Mouse (Mus musculus) layer of hippocampus, adult 18-20 months (tissue): ENCODE data around the gene Spsb3. TPM values are rescaled to one million over a fixed set of nuclear protein-coding genes. Genes with fewer than 3 reads are reported as not detected.

Experiments
- DNase-seq, 2 experiments: peaks; one replicate each; pipeline ENCODE4 v3.0.0; 2022; ENCODE audit warnings: low spot score in 2 of 2
- long read RNA-seq: library from polyadenylated mRNA; stranded (forward); transcript quantifications from one replicate; pipeline ENCODE4 v2.0.0, GENCODE M21; 2021
- total RNA-seq, 2 experiments: library from RNA; stranded (reverse); gene quantifications; 2 replicates each; pipeline ENCODE4 v1.2.3; 2021

Spsb3 gene
- 10 to 100 TPM; 47.5 to 48.3 TPM for total RNA-seq
- long read RNA-seq, transcript Spsb3-203 (7 exons, 1,641 nt): major isoform, 37 of 86 reads
- long read RNA-seq, transcript Spsb3-209 (7 exons, 1,953 nt): minor isoform, 29 of 86 reads
- long read RNA-seq, partial matches to known transcripts: 3 of 86 reads
- long read RNA-seq, other reads (novel, unspliced or antisense): 13 of 86 reads

DNA sequence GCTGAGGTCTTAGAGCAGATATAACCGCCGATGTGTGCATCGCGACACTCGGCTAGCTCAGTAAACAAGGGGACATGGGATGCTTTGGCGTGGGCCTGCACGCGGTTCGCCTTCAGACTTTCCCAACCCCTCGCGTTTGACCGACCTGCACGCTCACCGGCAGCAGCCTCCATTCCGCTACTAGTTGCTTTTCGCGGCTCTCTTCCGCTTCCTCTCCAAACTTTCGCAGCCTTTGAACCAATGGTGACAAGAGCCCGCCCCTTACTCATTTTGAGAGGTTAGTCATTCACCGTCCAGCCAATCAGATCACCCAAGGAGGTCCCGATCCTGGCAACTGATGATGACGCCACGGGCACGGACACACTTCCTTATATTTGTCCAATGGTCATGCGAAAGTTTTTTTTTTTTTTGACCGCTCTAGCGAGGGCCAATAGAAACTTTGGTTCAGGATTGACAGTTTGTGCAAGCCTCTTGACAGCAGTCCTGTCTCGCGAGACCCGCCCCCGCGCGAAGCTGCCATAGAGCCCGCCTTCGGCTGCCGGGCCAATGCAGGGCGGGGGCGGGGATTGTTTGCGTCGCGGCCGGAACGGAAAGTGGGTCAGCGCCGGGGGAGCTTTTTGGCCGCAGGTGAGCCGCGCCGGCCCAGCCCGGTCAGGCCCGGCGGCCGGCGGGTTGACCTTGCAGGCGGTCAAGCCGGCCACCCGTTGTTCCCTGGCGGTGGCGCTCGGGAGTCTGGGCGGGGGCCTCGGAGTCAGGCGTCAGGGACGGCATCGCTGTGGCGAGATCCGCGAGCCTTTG is at the start of gene Spsb3, which contains the start of gene Nubp2:
Gene Spsb3 (plus strand): TSS at position 510 of the 798 bp plus-strand sequence.
Gene Nubp2 (minus strand): TSS at position 216 of the 798 bp plus-strand sequence.
- peak; percentile 98 to 100 for DNase-seq

DNA sequence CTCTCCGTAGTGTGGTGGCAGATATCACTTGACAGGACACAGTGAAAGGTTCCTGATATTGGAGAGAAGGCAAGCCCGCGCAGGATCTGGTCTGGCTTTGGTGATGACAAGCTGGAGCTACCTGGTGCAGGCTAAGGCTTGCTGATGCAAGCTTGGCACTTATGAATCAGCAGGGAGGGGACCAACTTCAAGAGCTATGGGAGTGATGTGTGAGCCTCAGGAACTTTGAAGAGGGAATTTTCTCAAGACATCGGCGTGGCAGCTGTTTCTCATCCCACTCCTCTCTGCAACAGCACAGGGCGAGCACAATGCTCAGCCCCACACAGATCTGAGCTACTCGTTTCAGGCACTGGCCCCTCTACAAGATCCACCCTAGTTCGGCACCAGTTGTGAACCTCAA is 46.6 kb upstream of the Spsb3 start, which contains the start of gene Hagh:
Gene Hagh (plus strand): TSS at position 302 of the 400 bp plus-strand sequence.
- no peak for DNase-seq

DNA sequence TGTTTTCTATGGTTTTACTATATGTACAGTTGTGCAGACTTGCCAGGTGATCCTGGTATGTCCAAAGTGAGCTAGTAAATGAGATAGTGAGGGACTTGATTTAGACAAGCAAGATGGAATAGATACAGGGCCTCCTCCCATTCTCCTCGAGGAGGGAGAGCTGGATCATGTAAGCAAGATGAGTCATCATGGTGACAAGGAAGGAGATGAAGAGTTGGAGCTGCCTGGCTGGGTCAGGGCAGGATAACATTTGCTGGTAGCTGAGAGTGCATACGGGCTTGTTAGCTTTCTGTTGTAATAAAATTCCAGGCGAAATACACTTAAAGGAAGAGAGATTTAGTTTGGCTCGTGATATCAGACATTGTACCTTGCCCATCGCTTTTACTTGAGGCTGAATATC is 46.1 kb upstream of the Spsb3 start:
- no peak for DNase-seq

DNA sequence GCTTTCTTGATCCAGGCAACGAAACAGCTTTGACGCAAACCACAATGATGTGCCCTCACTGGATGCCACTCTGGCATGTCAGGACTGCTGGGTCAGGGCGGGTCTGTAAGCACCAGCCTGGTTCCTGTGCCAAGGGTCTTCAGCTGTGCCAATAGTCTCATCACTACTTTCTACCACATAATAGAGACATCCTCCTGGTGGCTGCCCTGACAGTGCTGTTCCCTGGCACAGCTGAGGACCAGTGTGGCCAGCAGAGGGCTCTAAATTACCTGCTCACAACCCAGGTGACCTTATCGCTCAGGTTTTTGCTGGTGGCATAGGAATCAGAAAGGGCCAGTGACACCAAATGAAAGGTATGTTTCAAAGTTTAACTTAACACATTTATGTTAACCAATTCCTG is 45.3 kb upstream of the Spsb3 start:
- DNase-seq: no peak

DNA sequence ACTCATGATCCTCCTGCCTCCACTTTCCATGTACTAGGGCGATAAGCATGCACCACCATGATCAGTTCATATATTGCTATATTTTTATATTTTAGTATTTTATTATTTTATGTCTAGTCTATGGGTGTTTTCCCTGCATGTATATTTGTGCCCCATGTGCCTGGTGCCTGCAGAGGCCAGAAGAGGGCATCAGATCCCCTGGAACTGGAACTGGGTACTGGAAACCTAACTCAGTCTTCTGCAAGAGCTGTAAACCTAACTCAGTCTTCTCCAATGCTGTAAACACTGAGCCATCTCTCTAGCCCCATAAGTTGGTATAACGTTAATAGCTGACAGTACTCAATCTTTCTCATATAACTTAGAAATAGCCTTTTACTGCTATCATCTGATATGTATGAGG is 43.8 kb upstream of the Spsb3 start:
- no peak for DNase-seq

DNA sequence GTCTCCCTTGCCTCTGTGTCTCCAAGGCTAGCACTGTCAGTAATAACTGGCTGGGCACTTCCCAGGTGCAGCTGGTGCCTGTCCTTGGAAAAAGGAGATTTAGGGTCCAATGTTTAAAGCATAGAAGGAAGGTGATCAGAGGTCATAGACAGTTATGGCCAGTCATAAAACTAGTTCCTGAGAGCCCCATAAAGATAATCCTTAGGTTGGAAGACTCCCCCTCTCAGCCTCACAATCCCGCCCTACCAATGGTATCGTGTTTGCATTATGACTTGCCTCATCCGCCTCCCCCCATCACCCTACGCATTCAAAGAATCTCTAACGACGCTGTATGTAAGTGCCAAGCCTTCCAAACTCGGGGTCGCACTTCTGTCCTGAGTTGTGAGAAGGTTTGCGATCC is 41.9 kb upstream of the Spsb3 start:
- DNase-seq: no peak

DNA sequence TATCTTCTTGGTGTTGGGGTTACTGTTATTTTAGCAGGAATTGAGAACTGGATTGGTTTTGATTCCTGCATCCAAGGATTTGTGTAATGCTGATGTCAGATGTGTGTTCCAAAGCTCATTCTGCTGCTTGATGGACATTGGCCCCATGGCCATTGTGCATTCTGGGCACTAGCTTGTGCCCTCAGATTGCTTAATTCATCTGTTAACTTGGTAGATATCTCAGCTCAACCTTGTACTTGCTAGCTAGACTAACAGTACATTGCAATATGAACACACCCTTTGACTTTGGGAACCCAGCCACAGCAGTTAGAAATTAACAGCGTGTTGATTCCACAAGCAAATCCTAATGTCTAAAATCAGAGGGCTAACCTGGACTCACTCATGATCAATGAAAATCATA is 39.1 kb upstream of the Spsb3 start:
- DNase-seq: no peak

DNA sequence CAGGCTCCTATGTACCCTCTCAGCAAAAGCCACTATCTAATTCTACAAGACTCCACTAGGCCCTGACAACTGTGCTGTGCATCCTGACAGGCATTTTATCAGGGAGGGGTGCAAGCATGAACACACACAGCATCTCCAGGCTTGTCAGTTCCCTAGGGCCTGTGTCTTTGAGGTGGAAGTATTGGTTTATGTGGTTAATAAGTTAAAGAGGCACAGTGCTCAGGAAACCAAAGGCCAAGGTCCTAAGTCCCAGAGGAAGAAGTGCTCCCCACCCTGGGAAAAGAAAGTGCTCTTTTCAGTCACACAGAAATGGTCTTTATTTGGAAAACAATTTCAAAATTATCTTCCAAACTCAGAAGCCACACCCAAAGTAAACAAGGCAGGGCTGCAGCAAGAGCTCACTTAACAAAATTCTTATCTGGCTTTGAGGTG is 37.8 kb upstream of the Spsb3 start:
- DNase-seq: no peak

DNA sequence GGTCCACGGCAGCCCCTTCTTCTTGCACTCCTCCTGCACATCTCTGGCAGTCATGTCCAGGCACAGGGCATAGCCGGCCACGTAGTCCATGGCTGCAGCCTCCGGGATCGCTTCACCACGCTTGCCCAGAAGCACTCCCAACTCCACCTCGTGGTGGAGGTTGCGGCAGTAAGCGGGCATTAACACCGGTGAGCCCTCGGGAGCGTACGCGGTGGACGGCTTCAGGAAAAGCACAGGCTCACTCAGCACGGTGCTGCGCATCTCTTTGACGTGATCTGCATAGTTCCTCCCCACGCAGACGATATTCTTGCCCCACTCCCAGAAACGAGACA is 36.7 kb upstream of the Spsb3 start:
- no peak for DNase-seq

DNA sequence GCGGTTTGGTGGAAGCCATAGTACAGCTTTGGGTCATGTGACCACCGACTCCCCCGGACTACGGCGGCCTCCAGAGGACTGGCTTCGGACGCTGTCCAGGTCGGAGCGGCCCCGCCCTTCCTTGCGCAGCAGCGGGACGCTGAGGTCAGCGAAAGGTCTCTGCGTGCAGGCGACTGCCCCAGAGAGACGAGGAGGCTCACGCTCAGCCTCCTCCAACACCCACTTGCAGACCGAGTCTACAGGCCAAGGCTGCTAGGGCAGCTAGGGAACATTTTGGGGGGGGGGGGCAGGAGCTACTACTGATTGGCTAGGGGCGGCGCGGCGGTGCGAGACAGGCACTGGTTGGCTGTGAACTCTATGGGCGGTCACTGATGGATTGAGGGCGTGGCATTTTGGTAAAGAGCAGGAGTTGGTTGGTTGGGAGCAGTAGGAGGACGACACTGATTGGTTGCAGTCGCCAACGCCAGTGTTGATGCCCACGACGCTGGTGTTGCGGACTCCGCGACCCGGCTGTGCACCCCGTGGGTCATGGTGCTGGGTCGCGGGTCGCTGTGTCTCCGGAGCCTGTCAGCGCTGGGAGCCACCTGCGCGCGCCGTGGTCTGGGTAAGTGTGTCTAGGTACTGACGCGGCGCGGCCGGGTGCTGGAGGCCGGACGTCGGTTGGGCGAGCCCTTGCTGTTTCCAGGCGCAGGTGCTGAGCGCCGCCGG is 36.2 kb upstream of the Spsb3 start, which contains the start of gene Fahd1:
Gene Fahd1 (minus strand): TSS at position 300 of the 708 bp plus-strand sequence.
- DNase-seq: peak; percentile 95 to 98

DNA sequence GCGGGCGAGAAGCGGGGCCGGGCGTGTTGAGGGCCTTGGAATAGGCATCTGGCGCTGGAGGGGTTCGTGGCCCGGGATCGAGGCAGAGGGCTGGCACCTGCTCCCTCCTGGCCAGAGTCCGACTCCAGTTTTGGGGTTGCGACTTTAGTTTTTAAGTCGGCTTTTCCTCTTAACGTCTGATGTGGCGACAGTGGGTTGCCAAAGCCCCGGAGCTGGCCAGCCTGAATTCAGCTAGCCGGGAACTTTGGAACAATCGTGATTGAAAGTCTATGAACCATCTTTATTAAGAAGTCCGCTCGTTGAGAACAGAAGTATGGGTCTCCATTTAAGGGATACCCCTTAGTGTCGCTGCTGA is 35.7 kb upstream of the Spsb3 start:
- no peak for DNase-seq

DNA sequence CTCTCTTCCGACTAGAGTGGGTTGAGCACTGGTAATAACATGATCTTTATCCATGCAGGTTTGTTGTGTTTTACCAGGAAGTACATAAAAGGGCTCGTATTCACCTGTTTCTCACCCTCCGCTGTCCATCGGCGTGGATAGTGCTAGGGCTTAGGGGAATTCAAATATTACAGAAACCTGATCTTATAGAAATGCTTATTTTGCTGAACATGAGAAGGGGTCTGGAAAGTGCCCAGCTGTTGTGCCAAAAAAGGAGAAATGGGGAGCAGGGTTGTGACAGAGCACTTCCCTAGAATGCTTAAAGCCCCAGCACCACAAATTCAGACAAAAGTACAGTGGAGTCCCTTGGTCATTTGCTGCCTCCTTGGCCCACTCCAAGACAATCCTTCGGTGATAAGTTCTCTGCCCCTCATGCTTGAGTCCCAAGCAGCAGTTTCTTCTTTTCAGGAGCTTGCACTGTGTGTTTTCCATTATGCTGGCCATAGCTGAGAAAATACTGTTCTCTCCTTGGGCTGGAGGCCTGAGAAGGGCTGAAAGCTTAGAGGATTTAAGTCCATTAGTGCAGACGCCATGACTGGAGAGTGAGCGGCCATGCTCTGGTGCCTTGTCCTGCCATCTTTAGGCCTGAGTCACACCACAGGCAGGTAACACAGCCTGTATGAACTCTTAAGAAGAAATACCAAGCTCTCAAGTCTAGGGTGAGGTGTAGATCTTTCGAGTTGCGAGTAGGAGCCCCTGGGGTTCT is 34.9 kb upstream of the Spsb3 start:
- no peak for DNase-seq

DNA sequence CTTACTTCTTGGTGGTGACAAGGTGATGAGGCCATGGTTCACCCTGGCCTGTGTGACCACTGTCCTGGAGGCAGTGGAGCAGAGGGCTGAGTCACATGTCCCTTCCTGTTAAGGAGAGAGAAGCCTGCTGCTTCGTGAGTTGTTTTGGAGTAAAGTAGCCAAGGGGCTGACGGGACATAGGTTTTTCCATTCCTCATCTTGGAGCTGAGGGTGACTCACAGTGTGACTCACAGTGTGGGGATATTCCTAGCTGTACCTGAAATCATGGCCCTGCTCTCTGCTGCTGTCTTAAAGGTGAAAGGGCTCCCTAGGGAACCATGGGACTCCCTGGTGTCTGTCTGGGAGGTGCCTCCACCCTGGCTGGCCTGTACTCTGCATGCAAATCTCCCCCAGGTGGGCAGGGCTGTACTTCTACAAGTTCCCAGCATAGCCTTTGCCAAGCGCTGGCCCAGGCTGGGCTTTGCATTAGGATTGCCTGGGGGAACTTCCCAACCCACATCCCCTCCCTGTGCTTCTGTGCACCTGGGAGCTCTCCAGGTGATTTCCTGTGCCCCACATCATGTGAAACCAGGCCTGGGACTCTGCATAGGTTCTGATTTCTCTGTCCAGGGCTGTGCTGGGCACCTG is 30.5 kb upstream of the Spsb3 start:
- DNase-seq: no peak

DNA sequence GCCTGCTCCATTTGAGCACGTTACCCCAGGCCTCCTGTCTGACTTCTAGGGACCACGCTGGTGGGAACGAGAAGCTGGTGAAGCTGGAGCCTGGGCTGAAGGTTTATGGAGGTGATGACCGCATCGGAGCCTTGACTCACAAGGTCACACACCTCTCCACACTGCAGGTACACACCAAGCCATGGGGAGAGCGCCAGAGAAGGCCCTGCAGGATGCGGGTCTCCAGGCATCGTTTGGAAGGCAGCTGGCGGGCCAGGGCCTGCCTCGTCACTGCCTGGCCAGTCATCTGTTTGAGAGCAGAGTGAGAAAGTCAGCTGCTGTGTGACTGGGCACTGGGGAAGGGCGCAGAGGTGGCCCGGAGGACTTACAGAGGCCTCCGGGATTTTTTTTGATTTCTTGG is 29.9 kb upstream of the Spsb3 start:
- no peak for DNase-seq

DNA sequence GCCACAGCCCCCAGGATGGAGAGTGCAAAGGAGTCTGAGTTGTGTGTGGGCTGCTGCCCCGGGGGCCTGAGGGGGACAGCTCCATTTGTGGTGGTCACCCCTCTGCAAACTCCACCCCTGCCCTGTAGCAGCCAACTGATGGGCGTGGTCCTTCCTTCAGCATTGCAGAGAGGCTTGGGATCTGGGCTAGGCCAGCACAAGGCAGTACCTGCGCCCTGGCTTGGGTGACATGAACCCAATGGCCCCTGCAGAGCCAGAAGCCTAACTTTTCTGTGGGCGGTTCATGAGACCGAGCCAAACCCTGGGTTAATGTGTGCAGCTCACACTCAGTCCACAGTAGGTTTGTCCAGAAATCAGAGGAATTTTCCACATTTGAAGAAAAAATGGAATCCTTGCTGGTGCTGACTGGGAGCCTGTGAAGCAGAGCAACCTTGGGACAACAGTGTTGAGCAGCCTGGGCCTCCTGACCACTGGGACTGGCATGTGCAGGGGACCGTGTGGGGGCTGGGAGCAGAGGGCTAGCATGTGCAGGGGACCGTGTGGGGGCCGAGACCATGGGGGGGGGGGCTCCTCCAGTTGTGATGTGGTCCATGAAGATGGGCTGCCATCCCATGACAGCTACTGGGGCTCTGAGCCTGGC is 28.5 kb upstream of the Spsb3 start:
- DNase-seq: no peak

DNA sequence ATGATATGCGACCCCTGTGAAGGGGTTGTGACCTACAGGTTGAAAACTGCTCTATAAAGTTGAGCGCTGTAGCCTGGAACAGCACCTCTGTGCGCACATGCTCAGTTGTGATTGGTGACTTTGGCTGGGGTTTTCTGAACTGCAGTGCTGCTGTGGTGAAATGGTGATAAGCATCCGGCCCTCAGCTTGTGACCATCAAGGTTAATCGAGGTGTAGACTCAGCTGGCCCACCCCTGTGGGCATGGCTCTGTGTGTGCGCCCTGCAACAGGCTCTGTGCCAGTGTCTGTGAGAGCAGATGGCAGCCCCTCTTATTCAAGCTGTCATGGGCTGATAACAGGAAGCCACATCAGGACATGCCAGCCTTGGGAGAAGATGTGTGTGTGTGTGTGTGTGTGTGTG is 27.5 kb upstream of the Spsb3 start:
- DNase-seq: peak in 1 of 2 experiments; percentile 67

DNA sequence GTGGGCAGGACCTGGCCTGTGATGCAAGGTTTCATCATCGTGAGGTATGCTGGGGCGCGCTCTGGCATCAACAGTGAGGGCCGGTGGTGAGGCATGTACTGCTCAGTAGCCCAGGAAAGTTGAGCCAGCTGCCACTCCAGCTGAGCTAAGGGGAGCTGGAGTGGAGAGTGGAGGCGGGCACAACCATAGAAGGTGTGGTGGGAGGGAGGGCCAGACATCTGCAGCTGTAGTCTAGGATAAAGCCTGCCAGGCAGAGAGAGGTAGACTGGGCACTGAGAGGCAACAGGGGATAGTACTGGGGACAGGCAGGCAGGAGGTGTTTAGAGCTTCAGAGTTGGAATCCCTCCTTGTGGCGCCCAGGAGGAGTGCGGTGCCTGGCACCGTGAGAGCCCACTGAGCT is 26.4 kb upstream of the Spsb3 start:
- no peak for DNase-seq

DNA sequence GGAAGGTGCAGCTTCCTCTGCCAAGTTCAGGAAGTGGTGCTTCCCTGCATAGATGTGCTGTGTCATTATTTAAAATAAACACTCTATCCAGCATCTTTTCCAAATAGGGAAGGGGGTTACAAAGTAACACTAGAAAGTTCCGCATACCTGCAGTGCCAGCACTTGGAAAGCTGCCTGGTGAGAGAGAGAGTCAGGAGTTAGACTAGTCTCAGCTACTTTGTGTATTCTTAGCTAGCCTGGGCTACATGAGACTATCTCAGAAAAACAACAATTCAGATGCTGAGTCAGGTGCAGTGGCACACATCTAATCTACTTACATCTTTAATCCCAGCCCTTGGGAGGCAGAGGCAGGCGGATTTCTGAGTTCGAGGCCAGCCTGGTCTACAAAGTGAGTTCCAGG is 24.7 kb upstream of the Spsb3 start:
- DNase-seq: no peak

DNA sequence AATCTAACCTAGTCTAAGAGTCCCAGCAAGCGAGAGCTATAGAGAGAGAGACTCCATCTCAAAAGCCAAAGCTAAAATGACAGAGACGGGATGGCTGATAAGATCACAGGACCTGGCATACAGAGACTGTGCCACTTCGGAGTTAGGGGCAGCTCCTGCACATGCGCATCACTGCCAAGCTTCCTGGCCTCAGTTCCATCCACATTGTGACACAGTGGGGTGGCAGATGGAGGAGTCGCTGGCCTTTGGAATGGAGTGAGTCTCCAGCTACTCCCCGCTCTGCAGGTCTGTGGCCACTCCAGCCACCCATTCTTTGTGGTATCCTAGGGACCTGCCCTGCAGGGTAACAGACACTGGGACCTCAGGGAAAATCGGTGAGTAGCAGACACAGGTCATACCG is 20.7 kb upstream of the Spsb3 start, which contains the start of gene Igfals:
Gene Igfals (plus strand): TSS at position 222 of the 400 bp plus-strand sequence.
- DNase-seq: no peak

DNA sequence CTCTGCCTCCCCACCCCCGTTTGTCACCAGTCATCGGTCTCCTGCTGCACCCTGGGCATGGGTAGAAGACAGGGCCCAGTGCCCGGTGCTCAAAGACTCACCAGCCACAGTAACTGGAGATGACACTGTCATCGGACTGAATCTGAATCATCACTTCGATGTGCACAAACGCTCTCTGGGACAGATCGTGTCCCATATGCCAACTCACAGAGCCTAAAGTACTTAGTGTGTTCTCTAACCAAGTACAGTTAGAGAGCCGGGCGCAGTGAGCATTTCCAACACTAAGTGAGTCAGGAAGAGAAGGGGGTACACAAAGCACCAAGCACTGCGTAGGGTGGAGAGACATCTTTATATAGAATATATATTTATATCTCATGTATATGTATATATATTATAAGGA is 18.5 kb upstream of the Spsb3 start:
- DNase-seq: peak in 1 of 2 experiments; percentile 76
